Comparison of ENCODE assay signal across 19 mouse cellular contexts in the genomic region with DNA sequence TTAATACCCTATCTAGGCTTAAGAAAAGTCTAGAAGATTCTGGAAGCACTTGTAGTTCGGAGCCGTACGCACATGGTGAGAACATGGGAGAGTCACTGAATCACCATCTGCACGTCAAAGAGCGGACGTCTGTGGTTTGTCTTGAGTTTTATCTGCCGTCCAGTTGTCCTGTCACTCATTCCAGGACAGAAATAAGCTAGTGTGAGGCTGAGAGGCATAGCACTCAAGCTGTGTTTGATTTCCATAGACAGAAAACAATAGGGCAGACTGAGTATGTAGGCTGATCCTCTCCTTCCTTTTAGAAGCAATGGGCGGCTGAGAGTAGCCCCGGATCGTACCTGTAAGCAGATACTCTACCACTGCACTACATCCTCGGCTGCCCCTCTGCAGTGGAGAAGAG. TPM values are rescaled to one million over a fixed set of nuclear protein-coding genes. Genes with fewer than 3 reads are reported as not detected.
DNase-seq lines count a peak whose midpoint lies in the region; ATAC-seq lines count a peak whose summit lies in the region.
"Had no signal": no experiment of that assay in that cellular context is flagged by ENCODE, and none has a peak within 500 bp of the region (broad histone marks: within the 10 kb centered on the region; RNA-seq: fewer than 3 reads in every experiment).

No protein-coding gene starts in this region.

- peaks cover 6% of the 10 kb centered on the region; the same call in 1 of the 2 replicates for H3K4me1 ChIP-seq in heart, embryonic 11.5 days (ENCODE audit: control insufficient read depth, insufficient read depth, low read length)
- peaks cover 4% of the 10 kb centered on the region; the same call in 1 of the 2 replicates for H3K4me1 ChIP-seq in limb, embryonic 12.5 days (replicated peaks)
- peaks cover 3% of the 10 kb centered on the region; the same call in 1 of the 2 replicates for H3K4me1 ChIP-seq in limb, embryonic 10.5 days
- H3K4me1 ChIP-seq: limb, embryonic 13.5 days had no signal

- no peak for DNase-seq in heart, postnatal 10 days
- no peak for DNase-seq in limb, embryonic 10.5 days (ENCODE audit: low spot score)
- DNase-seq in R1 (ENCODE audit: low read depth, low spot score), result peak; percentile 78
- DNase-seq in thymus, postnatal 10 days (ENCODE audit: low spot score in 2 of 2), result no peak
- no peak for DNase-seq in layer of hippocampus, postnatal 10 days (ENCODE audit: low spot score in 2 of 2)
- DNase-seq: adrenal gland, adult 8-10 months; cerebellum, adult 11 months; cerebellum, postnatal 14 days; kidney, adult 11 months; kidney, postnatal 10 days had no signal

- peak overlapping the region; percentile 77 for H3K27ac ChIP-seq in heart, embryonic 11.5 days (ENCODE audit: low read depth, low read length)
- H3K27ac ChIP-seq in limb, embryonic 12.5 days, result 0 out of 2 replicates have a peak overlapping the region, but pooled peaks have one; percentile 17
- H3K27ac ChIP-seq in limb, embryonic 10.5 days, result no peak overlapping the region
- H3K27ac ChIP-seq: hindbrain, embryonic 14.5 days; layer of hippocampus, adult 2 months; limb, embryonic 13.5 days had no signal

- no peaks in the 10 kb centered on the region for H3K9me3 ChIP-seq in heart, embryonic 11.5 days (replicated peaks; ENCODE audit: control insufficient read depth, low read length)
- no peaks in the 10 kb centered on the region for H3K9me3 ChIP-seq in limb, embryonic 12.5 days
- no peaks in the 10 kb centered on the region for H3K9me3 ChIP-seq in limb, embryonic 10.5 days (replicated peaks)
- H3K9me3 ChIP-seq: limb, embryonic 13.5 days had no signal

- intact Hi-C loops in heart, postnatal 10 days (cut with DNase I), result no loop called here

- 56% methylated on average over 11 of the region's 11 CpGs for WGBS in heart, embryonic 11.5 days (ENCODE audit: insufficient replicate concordance)
- 92% methylated on average over 11 of the region's 11 CpGs for WGBS in limb, embryonic 12.5 days
- 93% methylated on average over 11 of the region's 11 CpGs for WGBS in limb, embryonic 10.5 days

- H3K27me3 ChIP-seq in heart, embryonic 11.5 days (ENCODE audit: control insufficient read depth, insufficient read depth, low read length), result no peaks in the 10 kb centered on the region
- H3K27me3 ChIP-seq in limb, embryonic 12.5 days, result no peaks in the 10 kb centered on the region
- no peaks in the 10 kb centered on the region for H3K27me3 ChIP-seq in limb, embryonic 10.5 days (ENCODE audit: low read depth, poor library complexity, severe bottlenecking)
- H3K27me3 ChIP-seq: limb, embryonic 13.5 days had no signal

- H3K36me3 ChIP-seq in heart, embryonic 11.5 days (ENCODE audit: control insufficient read depth, insufficient read depth, low read length), result peaks cover 6% of the 10 kb centered on the region
- peaks cover 17% of the 10 kb centered on the region; the same call in 1 of the 2 replicates for H3K36me3 ChIP-seq in limb, embryonic 12.5 days
- H3K36me3 ChIP-seq in limb, embryonic 10.5 days, result peaks cover 12% of the 10 kb centered on the region

- 0 out of 2 replicates have a peak overlapping the region, but pooled peaks have one; percentile 10 for H3K4me3 ChIP-seq in heart, embryonic 11.5 days (ENCODE audit: low read depth, low read length)
- H3K4me3 ChIP-seq in limb, embryonic 12.5 days (replicated peaks), result no peak overlapping the region
- no peak overlapping the region for H3K4me3 ChIP-seq in limb, embryonic 10.5 days
- H3K4me3 ChIP-seq: erythroblast, embryonic 14.5 days; layer of hippocampus, adult 2 months; limb, embryonic 13.5 days had no signal

- H3K4me2 ChIP-seq in heart, embryonic 11.5 days, result peak overlapping the region; percentile 31; the same call in 1 of the 2 replicates
- H3K4me2 ChIP-seq in limb, embryonic 12.5 days, result no peak overlapping the region
- H3K4me2 ChIP-seq: hindbrain, embryonic 14.5 days; limb, embryonic 13.5 days had no signal

- peak; percentile 52 for ATAC-seq in heart, embryonic 11.5 days (replicated peaks; ENCODE audit: insufficient number of reproducible peaks, low FRiP score, low TSS enrichment)
- ATAC-seq in limb, embryonic 12.5 days (ENCODE audit: insufficient number of reproducible peaks, insufficient read depth, low FRiP score, low TSS enrichment, low read depth), result no peak
- 0 out of 2 replicates have a peak, but pooled peaks have one; percentile 16 for ATAC-seq in monocyte, adult 5-6 weeks (replicated peaks; ENCODE audit: insufficient number of reproducible peaks, low FRiP score, low TSS enrichment, poor library complexity, severe bottlenecking)
- ATAC-seq: forebrain, embryonic 14.5 days; midbrain, embryonic 16.5 days had no signal

- no peak overlapping the region for H3K9ac ChIP-seq in heart, embryonic 11.5 days (ENCODE audit: low read depth, low read length)
- no peak overlapping the region for H3K9ac ChIP-seq in limb, embryonic 12.5 days (replicated peaks)
- H3K9ac ChIP-seq: hindbrain, embryonic 14.5 days; limb, embryonic 13.5 days had no signal

RNA-seq across cellular contexts. Expression of gene Dusp16, which starts 38.6 kb away (rescaled TPM):
- 19.7 and 20.6 TPM in 2 replicates for polyA plus RNA-seq in heart, embryonic 11.5 days (2014; fragmentation: Nextera tagmentation; extraction: Ambion mirVana)
- total RNA-seq in heart, postnatal 10 days (2021), result 10 to 100 TPM; 22.4 to 24.9 TPM
- 14.3 and 14.8 TPM in 2 replicates for polyA plus RNA-seq in limb, embryonic 12.5 days (2016; fragmentation: Nextera tagmentation; extraction: Ambion mirVana)
- 8.7 and 10.0 TPM in 2 replicates for polyA plus RNA-seq in limb, embryonic 10.5 days (2016; fragmentation: Nextera tagmentation; extraction: Ambion mirVana)
- total RNA-seq in monocyte, adult 5-6 weeks (2017), result 234 to 312 TPM (median 310 TPM) in 3 replicates
- 1 to 10 TPM; 7.3 to 7.6 TPM for total RNA-seq in layer of hippocampus, postnatal 10 days (2021)
